Mouse (Mus musculus) adrenal gland, postnatal 25 days (tissue): ENCODE data around the gene D930007J09Rik. TPM values are rescaled to one million over a fixed set of nuclear protein-coding genes. Genes with fewer than 3 reads are reported as not detected.

Experiments used
- total RNA-seq: library from RNA; stranded (reverse); gene quantifications from 2 replicates; pipeline ENCODE4 v1.2.3, GENCODE M21; 2021

The D930007J09Rik gene
- total RNA-seq, 1 experiment from 2014 or later, result not detected

Other genes starting within 250 kb of the D930007J09Rik start
- gene Mylk4, start 18.9 kb downstream of the D930007J09Rik start, total RNA-seq, result 0.06 TPM in 1 of 2 replicates, not detected in the other
- gene Wrnip1, start 811 bp downstream of the D930007J09Rik start, total RNA-seq, result 44.7 and 70.5 TPM in 2 replicates
- 103 and 180 TPM in 2 replicates for gene Serpinb1a, start 48.3 kb upstream of the D930007J09Rik start, total RNA-seq
- gene Serpinb1c, start 95.4 kb upstream of the D930007J09Rik start, total RNA-seq, result not detected in 2 replicates
- 43.9 and 61.3 TPM in 2 replicates for gene Serpinb6b, start 162.4 kb upstream of the D930007J09Rik start, total RNA-seq
- 15.6 and 19.8 TPM in 2 replicates for gene Serpinb9, start 200.4 kb upstream of the D930007J09Rik start, total RNA-seq
- 0.29 TPM in 1 of 2 replicates, not detected in the other for gene Serpinb9b, start 224.6 kb upstream of the D930007J09Rik start, total RNA-seq